Mouse (Mus musculus): ENCODE results near the gene Kctd21. TPM values are rescaled to one million over a fixed set of nuclear protein-coding genes. Genes with fewer than 3 reads are reported as not detected.

Kctd21 gene
- polyA plus RNA-seq, 1 experiment, result 3.0 TPM

- Histone ChIP-seq H3K4me1 (ENCODE audit: control insufficient read depth, insufficient read depth, low read length) (no peaks in the 10 kb centered on the region), H3K4me3 (ENCODE audit: low read depth, low read length) (no peak overlapping the region), H3K27me3 (ENCODE audit: control insufficient read depth, insufficient read depth, low read length, poor library complexity, severe bottlenecking) (no peaks in the 10 kb centered on the region), H3K36me3 (ENCODE audit: control insufficient read depth, insufficient read depth, low read length, poor library complexity, severe bottlenecking) (no peaks in the 10 kb centered on the region), H3K9me3 (replicated peaks; ENCODE audit: control insufficient read depth, insufficient read depth, low read length, poor library complexity, severe bottlenecking) (no peaks in the 10 kb centered on the region), H3K27ac (ENCODE audit: insufficient read depth, low read length) (no peak overlapping the region), H3K9ac (ENCODE audit: low read depth, poor library complexity, severe bottlenecking) (no peak overlapping the region)
- no peak for TF ChIP-seq CTCF (IDR thresholded peaks at IDR 0.05; ENCODE audit: low read depth, low read length)
- TF ChIP-seq POLR2A (IDR thresholded peaks at IDR 0.05; ENCODE audit: insufficient read depth, low read length), result no peak
- TF ChIP-seq EP300 (IDR thresholded peaks at IDR 0.05; ENCODE audit: insufficient read depth, low read depth, low read length), result no peak
These were observed 30.8 kb upstream of the Kctd21 start for GRCm38 (mm10) chr7:97301321-97301720.

GRCm38 (mm10) chr7:97302261-97302660, 29.9 kb upstream of the Kctd21 start:
- no peaks in the 10 kb centered on the region for H3K4me1 ChIP-seq (ENCODE audit: control insufficient read depth, insufficient read depth, low read length)
- H3K27ac ChIP-seq (ENCODE audit: insufficient read depth, low read length), result no peak overlapping the region
- no peaks in the 10 kb centered on the region for H3K36me3 ChIP-seq (ENCODE audit: control insufficient read depth, insufficient read depth, low read length, poor library complexity, severe bottlenecking)
- no peak overlapping the region for H3K9ac ChIP-seq (ENCODE audit: low read depth, poor library complexity, severe bottlenecking)
- H3K4me3 ChIP-seq (ENCODE audit: low read depth, low read length), result no peak overlapping the region
- no peaks in the 10 kb centered on the region for H3K9me3 ChIP-seq (replicated peaks; ENCODE audit: control insufficient read depth, insufficient read depth, low read length, poor library complexity, severe bottlenecking)
- no peaks in the 10 kb centered on the region for H3K27me3 ChIP-seq (ENCODE audit: control insufficient read depth, insufficient read depth, low read length, poor library complexity, severe bottlenecking)
- no peak for TF ChIP-seq CTCF (IDR thresholded peaks at IDR 0.05; ENCODE audit: low read depth, low read length)
- TF ChIP-seq POLR2A (IDR thresholded peaks at IDR 0.05; ENCODE audit: insufficient read depth, low read length), result no peak
- TF ChIP-seq EP300 (IDR thresholded peaks at IDR 0.05; ENCODE audit: insufficient read depth, low read depth, low read length), result no peak

- Histone ChIP-seq H3K27me3 (ENCODE audit: control insufficient read depth, insufficient read depth, low read length, poor library complexity, severe bottlenecking) (no peaks in the 10 kb centered on the region), H3K36me3 (ENCODE audit: control insufficient read depth, insufficient read depth, low read length, poor library complexity, severe bottlenecking) (no peaks in the 10 kb centered on the region), H3K27ac (ENCODE audit: insufficient read depth, low read length) (no peak overlapping the region), H3K9me3 (replicated peaks; ENCODE audit: control insufficient read depth, insufficient read depth, low read length, poor library complexity, severe bottlenecking) (no peaks in the 10 kb centered on the region), H3K4me1 (ENCODE audit: control insufficient read depth, insufficient read depth, low read length) (no peaks in the 10 kb centered on the region), H3K9ac (ENCODE audit: low read depth, poor library complexity, severe bottlenecking) (no peak overlapping the region), H3K4me3 (ENCODE audit: low read depth, low read length) (no peak overlapping the region)
- TF ChIP-seq CTCF (IDR thresholded peaks at IDR 0.05; ENCODE audit: low read depth, low read length) (no peak), POLR2A (IDR thresholded peaks at IDR 0.05; ENCODE audit: insufficient read depth, low read length) (no peak)
These were observed 29.3 kb upstream of the Kctd21 start for GRCm38 (mm10) chr7:97302876-97303275.

- Histone ChIP-seq H3K4me1 (ENCODE audit: control insufficient read depth, insufficient read depth, low read length) (no peaks in the 10 kb centered on the region), H3K9ac (ENCODE audit: low read depth, poor library complexity, severe bottlenecking) (no peak overlapping the region), H3K4me3 (ENCODE audit: low read depth, low read length) (no peak overlapping the region), H3K27ac (ENCODE audit: insufficient read depth, low read length) (no peak overlapping the region), H3K9me3 (replicated peaks; ENCODE audit: control insufficient read depth, insufficient read depth, low read length, poor library complexity, severe bottlenecking) (no peaks in the 10 kb centered on the region), H3K36me3 (ENCODE audit: control insufficient read depth, insufficient read depth, low read length, poor library complexity, severe bottlenecking) (no peaks in the 10 kb centered on the region), H3K27me3 (ENCODE audit: control insufficient read depth, insufficient read depth, low read length, poor library complexity, severe bottlenecking) (no peaks in the 10 kb centered on the region)
- no peak for TF ChIP-seq CTCF (IDR thresholded peaks at IDR 0.05; ENCODE audit: low read depth, low read length)
- no peak for TF ChIP-seq POLR2A (IDR thresholded peaks at IDR 0.05; ENCODE audit: insufficient read depth, low read length)
- no peak for TF ChIP-seq EP300 (IDR thresholded peaks at IDR 0.05; ENCODE audit: insufficient read depth, low read depth, low read length)
These were observed 28.5 kb upstream of the Kctd21 start for GRCm38 (mm10) chr7:97303614-97304013.

- Histone ChIP-seq H3K27me3 (ENCODE audit: control insufficient read depth, insufficient read depth, low read length, poor library complexity, severe bottlenecking) (no peaks in the 10 kb centered on the region), H3K4me1 (ENCODE audit: control insufficient read depth, insufficient read depth, low read length) (no peaks in the 10 kb centered on the region), H3K27ac (ENCODE audit: insufficient read depth, low read length) (no peak overlapping the region), H3K9ac (ENCODE audit: low read depth, poor library complexity, severe bottlenecking) (no peak overlapping the region), H3K36me3 (ENCODE audit: control insufficient read depth, insufficient read depth, low read length, poor library complexity, severe bottlenecking) (no peaks in the 10 kb centered on the region), H3K9me3 (replicated peaks; ENCODE audit: control insufficient read depth, insufficient read depth, low read length, poor library complexity, severe bottlenecking) (no peaks in the 10 kb centered on the region), H3K4me3 (ENCODE audit: low read depth, low read length) (no peak overlapping the region)
- no peak for TF ChIP-seq EP300 (IDR thresholded peaks at IDR 0.05; ENCODE audit: insufficient read depth, low read depth, low read length)
- TF ChIP-seq POLR2A (IDR thresholded peaks at IDR 0.05; ENCODE audit: insufficient read depth, low read length), result no peak
- no peak for TF ChIP-seq CTCF (IDR thresholded peaks at IDR 0.05; ENCODE audit: low read depth, low read length)
These were observed 27.7 kb upstream of the Kctd21 start for GRCm38 (mm10) chr7:97304471-97304870.

- Histone ChIP-seq H3K4me1 (ENCODE audit: control insufficient read depth, insufficient read depth, low read length) (no peaks in the 10 kb centered on the region), H3K27ac (ENCODE audit: insufficient read depth, low read length) (no peak overlapping the region), H3K27me3 (ENCODE audit: control insufficient read depth, insufficient read depth, low read length, poor library complexity, severe bottlenecking) (no peaks in the 10 kb centered on the region), H3K4me3 (ENCODE audit: low read depth, low read length) (no peak overlapping the region), H3K9ac (ENCODE audit: low read depth, poor library complexity, severe bottlenecking) (no peak overlapping the region), H3K36me3 (ENCODE audit: control insufficient read depth, insufficient read depth, low read length, poor library complexity, severe bottlenecking) (no peaks in the 10 kb centered on the region), H3K9me3 (replicated peaks; ENCODE audit: control insufficient read depth, insufficient read depth, low read length, poor library complexity, severe bottlenecking) (no peaks in the 10 kb centered on the region)
- TF ChIP-seq EP300 (IDR thresholded peaks at IDR 0.05; ENCODE audit: insufficient read depth, low read depth, low read length), result no peak
- TF ChIP-seq POLR2A (IDR thresholded peaks at IDR 0.05; ENCODE audit: insufficient read depth, low read length), result no peak
- TF ChIP-seq CTCF (IDR thresholded peaks at IDR 0.05; ENCODE audit: low read depth, low read length), result no peak
These were observed 26.9 kb upstream of the Kctd21 start for GRCm38 (mm10) chr7:97305206-97305605.
